Mouse (Mus musculus): ENCODE results near the gene D1Ertd622e. TPM values are rescaled to one million over a fixed set of nuclear protein-coding genes. Genes with fewer than 3 reads are reported as not detected.
"Not testable (repeated sequence)": the region's sequence is repeated elsewhere in the genome, so short reads cannot be mapped to it uniquely, and the experiment has no call there.

D1Ertd622e gene
- polyA plus RNA-seq, 1 experiment from 2014 or later = 55.5 TPM

- no peaks in the 10 kb centered on the region for H3K36me3 ChIP-seq (ENCODE audit: control insufficient read depth, insufficient read depth, low read length)
- DNase-seq (ENCODE audit: low spot score, missing footprints) = no peak
- no peak overlapping the region for H3K4me3 ChIP-seq (ENCODE audit: low read depth, low read length)
- H3K27ac ChIP-seq (ENCODE audit: low read depth, low read length) = no peak overlapping the region
- no peaks in the 10 kb centered on the region for H3K27me3 ChIP-seq (ENCODE audit: control insufficient read depth, insufficient read depth, low read length)
- H3K4me2 ChIP-seq = no peak overlapping the region
- no peaks in the 10 kb centered on the region for H3K4me1 ChIP-seq (ENCODE audit: control insufficient read depth, insufficient read depth, low read length)
- ATAC-seq (ENCODE audit: low FRiP score) = no peak
- no peaks in the 10 kb centered on the region for H3K9me3 ChIP-seq (ENCODE audit: control insufficient read depth, low read length)
- WGBS = 88% methylated on average over 1 of the region's 1 CpGs
- no peak overlapping the region for H3K9ac ChIP-seq (ENCODE audit: low read length)
These were observed 58.5 kb downstream of the D1Ertd622e start for GRCm38 (mm10) chr1:97603361-97603760.

- DNase-seq (ENCODE audit: low spot score, missing footprints) (no peak), ATAC-seq (ENCODE audit: low FRiP score) (no peak)
- H3K4me3 ChIP-seq (ENCODE audit: low read depth, low read length) = no peak overlapping the region
- no peak overlapping the region for H3K9ac ChIP-seq (ENCODE audit: low read length)
- H3K27ac ChIP-seq (ENCODE audit: low read depth, low read length) = no peak overlapping the region
- no peaks in the 10 kb centered on the region for H3K36me3 ChIP-seq (ENCODE audit: control insufficient read depth, insufficient read depth, low read length)
- no peaks in the 10 kb centered on the region for H3K27me3 ChIP-seq (ENCODE audit: control insufficient read depth, insufficient read depth, low read length)
- H3K4me1 ChIP-seq (ENCODE audit: control insufficient read depth, insufficient read depth, low read length) = no peaks in the 10 kb centered on the region
- WGBS = 89% methylated on average over 2 of the region's 2 CpGs
- no peak overlapping the region for H3K4me2 ChIP-seq
- H3K9me3 ChIP-seq (ENCODE audit: control insufficient read depth, low read length) = no peaks in the 10 kb centered on the region
These were observed 61.5 kb downstream of the D1Ertd622e start for GRCm38 (mm10) chr1:97600371-97600770.

DNA sequence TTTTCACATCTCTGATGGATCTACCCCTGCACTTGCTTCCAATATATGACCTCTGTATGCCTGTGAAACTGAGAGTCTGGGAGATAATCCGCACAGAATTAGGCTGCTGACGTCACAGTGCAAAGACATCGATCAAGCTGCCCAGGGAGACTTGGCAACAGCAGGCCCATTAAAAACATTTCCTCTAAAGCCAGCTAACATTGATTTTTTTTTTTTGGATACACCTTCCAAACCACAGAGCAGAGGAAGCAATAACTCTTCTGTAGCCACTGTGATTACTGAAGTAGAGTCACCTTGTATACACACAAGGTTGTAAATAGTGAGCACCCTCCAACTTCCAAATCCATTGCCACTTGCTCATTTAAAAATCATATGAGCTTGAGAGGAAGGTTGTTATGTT is 62.8 kb downstream of the D1Ertd622e start:
- ATAC-seq (ENCODE audit: low FRiP score) (no peak), DNase-seq (ENCODE audit: low spot score, missing footprints) (peak; percentile 56)
- WGBS = 82% methylated on average over 3 of the region's 3 CpGs
- Histone ChIP-seq H3K27me3 (ENCODE audit: control insufficient read depth, insufficient read depth, low read length) (no peaks in the 10 kb centered on the region), H3K9ac (ENCODE audit: low read length) (no peak overlapping the region), H3K4me2 (no peak overlapping the region), H3K9me3 (ENCODE audit: control insufficient read depth, low read length) (no peaks in the 10 kb centered on the region), H3K4me1 (ENCODE audit: control insufficient read depth, insufficient read depth, low read length) (no peaks in the 10 kb centered on the region), H3K27ac (ENCODE audit: low read depth, low read length) (no peak overlapping the region), H3K36me3 (ENCODE audit: control insufficient read depth, insufficient read depth, low read length) (no peaks in the 10 kb centered on the region), H3K4me3 (ENCODE audit: low read depth, low read length) (no peak overlapping the region)

GRCm38 (mm10) chr1:97588561-97588960 is 73.3 kb downstream of the D1Ertd622e start:
- H3K36me3 ChIP-seq (ENCODE audit: control insufficient read depth, insufficient read depth, low read length) = no peaks in the 10 kb centered on the region
- H3K27ac ChIP-seq (ENCODE audit: low read depth, low read length) = no peak overlapping the region
- no peaks in the 10 kb centered on the region for H3K27me3 ChIP-seq (ENCODE audit: control insufficient read depth, insufficient read depth, low read length)
- no peak overlapping the region for H3K4me2 ChIP-seq
- H3K9ac ChIP-seq (ENCODE audit: low read length) = no peak overlapping the region
- DNase-seq (ENCODE audit: low spot score, missing footprints) (peak; percentile 77), ATAC-seq (ENCODE audit: low FRiP score) (no peak)
- WGBS = 17% methylated on average over 3 of the region's 3 CpGs
- H3K4me3 ChIP-seq (ENCODE audit: low read depth, low read length) = no peak overlapping the region
- H3K4me1 ChIP-seq (ENCODE audit: control insufficient read depth, insufficient read depth, low read length) = peaks cover 5% of the 10 kb centered on the region; the same call in 1 of the 2 replicates
- H3K9me3 ChIP-seq (ENCODE audit: control insufficient read depth, low read length) = no peaks in the 10 kb centered on the region

DNA sequence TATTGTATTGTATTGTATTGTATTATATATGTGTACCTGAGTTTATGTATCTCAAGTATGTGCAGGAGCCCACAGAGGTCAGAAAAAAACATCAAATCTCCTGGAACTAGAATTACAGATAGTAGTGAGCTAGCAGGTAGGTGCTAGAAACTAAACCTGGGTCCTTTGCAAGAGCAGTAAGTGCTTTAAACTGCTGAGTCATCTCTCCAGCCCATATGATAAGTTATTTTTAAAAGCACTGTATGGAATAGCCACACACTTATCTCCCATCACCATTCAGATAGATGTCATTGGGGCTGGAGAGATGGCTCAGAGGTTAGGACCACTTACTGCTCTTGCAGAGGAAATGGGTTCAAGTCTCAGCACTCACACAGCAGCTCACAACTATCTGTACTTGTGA is 76.8 kb downstream of the D1Ertd622e start:
- H3K9me3 ChIP-seq (ENCODE audit: control insufficient read depth, low read length) = no peaks in the 10 kb centered on the region
- peak; percentile 76 for DNase-seq (ENCODE audit: low spot score, missing footprints)
- H3K27me3 ChIP-seq (ENCODE audit: control insufficient read depth, insufficient read depth, low read length) = no peaks in the 10 kb centered on the region
- no peaks in the 10 kb centered on the region for H3K36me3 ChIP-seq (ENCODE audit: control insufficient read depth, insufficient read depth, low read length)
- H3K4me2 ChIP-seq = no peak overlapping the region
- no peak overlapping the region for H3K4me3 ChIP-seq (ENCODE audit: low read depth, low read length)
- H3K9ac ChIP-seq (ENCODE audit: low read length) = no peak overlapping the region
- H3K27ac ChIP-seq (ENCODE audit: low read depth, low read length) = no peak overlapping the region
- H3K4me1 ChIP-seq (ENCODE audit: control insufficient read depth, insufficient read depth, low read length) = peaks cover 5% of the 10 kb centered on the region; the same call in 1 of the 2 replicates
- ATAC-seq (ENCODE audit: low FRiP score) = no peak

GRCm38 (mm10) chr1:97584171-97584570 is 77.7 kb downstream of the D1Ertd622e start:
- Histone ChIP-seq H3K27me3 (ENCODE audit: control insufficient read depth, insufficient read depth, low read length) (no peaks in the 10 kb centered on the region), H3K4me2 (no peak overlapping the region), H3K4me1 (ENCODE audit: control insufficient read depth, insufficient read depth, low read length) (peaks cover 5% of the 10 kb centered on the region; the same call in 1 of the 2 replicates), H3K27ac (ENCODE audit: low read depth, low read length) (no peak overlapping the region), H3K9ac (ENCODE audit: low read length) (no peak overlapping the region), H3K9me3 (ENCODE audit: control insufficient read depth, low read length) (no peaks in the 10 kb centered on the region), H3K4me3 (ENCODE audit: low read depth, low read length) (no peak overlapping the region), H3K36me3 (ENCODE audit: control insufficient read depth, insufficient read depth, low read length) (no peaks in the 10 kb centered on the region)
- 80% methylated on average over 3 of the region's 3 CpGs for WGBS
- ATAC-seq (ENCODE audit: low FRiP score) (no peak), DNase-seq (ENCODE audit: low spot score, missing footprints) (peak; percentile 59)

- H3K4me3 ChIP-seq (ENCODE audit: low read depth, low read length) = no peak overlapping the region
- no peaks in the 10 kb centered on the region for H3K36me3 ChIP-seq (ENCODE audit: control insufficient read depth, insufficient read depth, low read length)
- WGBS = 89% methylated on average over 4 of the region's 4 CpGs
- H3K4me2 ChIP-seq = no peak overlapping the region
- H3K9ac ChIP-seq (ENCODE audit: low read length) = no peak overlapping the region
- no peaks in the 10 kb centered on the region for H3K9me3 ChIP-seq (ENCODE audit: control insufficient read depth, low read length)
- ATAC-seq (ENCODE audit: low FRiP score) (no peak), DNase-seq (ENCODE audit: low spot score, missing footprints) (no peak)
- H3K27ac ChIP-seq (ENCODE audit: low read depth, low read length) = no peak overlapping the region
- H3K4me1 ChIP-seq (ENCODE audit: control insufficient read depth, insufficient read depth, low read length) = no peaks in the 10 kb centered on the region
- H3K27me3 ChIP-seq (ENCODE audit: control insufficient read depth, insufficient read depth, low read length) = no peaks in the 10 kb centered on the region
These were observed 78.8 kb downstream of the D1Ertd622e start for GRCm38 (mm10) chr1:97583085-97583484.

- H3K9ac ChIP-seq (ENCODE audit: low read length); H3K4me2 ChIP-seq; H3K36me3 ChIP-seq (ENCODE audit: control insufficient read depth, insufficient read depth, low read length); H3K27ac ChIP-seq (ENCODE audit: low read depth, low read length); H3K4me3 ChIP-seq (ENCODE audit: low read depth, low read length); H3K9me3 ChIP-seq (ENCODE audit: control insufficient read depth, low read length); ATAC-seq (ENCODE audit: low FRiP score); H3K27me3 ChIP-seq (ENCODE audit: control insufficient read depth, insufficient read depth, low read length); H3K4me1 ChIP-seq (ENCODE audit: control insufficient read depth, insufficient read depth, low read length): not testable (repeated sequence)
- DNase-seq (ENCODE audit: low spot score, missing footprints) = peak; percentile 8
These were observed 81.2 kb downstream of the D1Ertd622e start for GRCm38 (mm10) chr1:97580680-97581079.

DNA sequence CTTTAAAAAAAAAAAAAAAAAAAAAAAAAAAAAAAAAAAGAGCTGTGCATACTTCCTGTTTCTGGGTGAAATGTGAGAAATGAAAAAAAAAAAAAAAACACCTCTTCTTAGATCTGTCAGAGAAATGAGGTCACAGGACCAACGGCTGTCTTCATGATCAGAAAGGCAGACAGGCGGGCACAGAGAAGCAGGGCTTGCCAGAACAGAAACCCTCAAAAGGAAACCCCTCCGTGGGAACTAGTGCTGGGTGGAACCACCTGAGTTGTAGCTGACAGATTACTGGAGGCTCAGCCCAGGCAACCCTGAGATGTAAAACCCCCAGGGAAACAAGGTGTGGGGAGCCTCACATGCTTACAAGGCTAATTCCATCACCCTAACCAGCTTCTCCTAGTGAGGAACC is 81.6 kb downstream of the D1Ertd622e start:
- WGBS = 80% methylated on average over 3 of the region's 3 CpGs
- H3K4me3 ChIP-seq (ENCODE audit: low read depth, low read length) = no peak overlapping the region
- ATAC-seq (ENCODE audit: low FRiP score) = no peak

DNA sequence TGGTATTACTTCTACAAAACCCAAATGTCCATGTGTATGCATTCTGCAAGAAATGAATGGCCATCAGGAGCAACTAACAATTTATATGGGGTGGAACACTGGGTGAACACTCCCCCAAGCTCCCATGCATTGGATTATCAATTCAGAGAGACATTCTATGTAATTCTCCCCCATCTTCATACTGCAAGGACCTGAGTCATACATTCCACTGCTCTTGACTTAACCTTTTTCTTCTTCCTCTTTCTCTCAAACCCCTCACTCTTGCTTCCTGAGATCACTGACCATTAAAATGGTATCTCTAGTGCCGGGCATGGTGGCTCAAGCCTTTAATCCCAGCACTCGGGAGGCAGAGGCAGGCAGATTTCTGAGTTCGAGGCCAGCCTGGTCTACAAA is 83.9 kb downstream of the D1Ertd622e start:
- no peak overlapping the region for H3K9ac ChIP-seq (ENCODE audit: low read length)
- no peaks in the 10 kb centered on the region for H3K27me3 ChIP-seq (ENCODE audit: control insufficient read depth, insufficient read depth, low read length)
- no peak for ATAC-seq (ENCODE audit: low FRiP score)
- no peak overlapping the region for H3K4me2 ChIP-seq
- no peak overlapping the region for H3K4me3 ChIP-seq (ENCODE audit: low read depth, low read length)
- WGBS = 88% methylated on average over 3 of the region's 3 CpGs
- H3K27ac ChIP-seq (ENCODE audit: low read depth, low read length) = no peak overlapping the region
- H3K9me3 ChIP-seq (ENCODE audit: control insufficient read depth, low read length) = no peaks in the 10 kb centered on the region
- H3K4me1 ChIP-seq (ENCODE audit: control insufficient read depth, insufficient read depth, low read length) = no peaks in the 10 kb centered on the region
- DNase-seq (ENCODE audit: low spot score, missing footprints) = peak; percentile 12
- H3K36me3 ChIP-seq (ENCODE audit: control insufficient read depth, insufficient read depth, low read length) = no peaks in the 10 kb centered on the region

More for the DNA sequence above, 81.6 kb downstream of the D1Ertd622e start:
- Histone ChIP-seq H3K4me2 (no peak overlapping the region), H3K4me1 (ENCODE audit: control insufficient read depth, insufficient read depth, low read length) (no peaks in the 10 kb centered on the region), H3K27me3 (ENCODE audit: control insufficient read depth, insufficient read depth, low read length) (no peaks in the 10 kb centered on the region), H3K9me3 (ENCODE audit: control insufficient read depth, low read length) (no peaks in the 10 kb centered on the region), H3K27ac (ENCODE audit: low read depth, low read length) (no peak overlapping the region), H3K9ac (ENCODE audit: low read length) (no peak overlapping the region), H3K36me3 (ENCODE audit: control insufficient read depth, insufficient read depth, low read length) (no peaks in the 10 kb centered on the region)
- peak; percentile 82 for DNase-seq (ENCODE audit: low spot score, missing footprints)
